Mouse (Mus musculus): Measurements from ENCODE around the gene Taf5.

- TF ChIP-seq POLR2A (IDR thresholded peaks at IDR 0.05; ENCODE audit: low read depth, low read length) (peak; percentile 70; the same call in 1 of the 2 replicates), CTCF (IDR thresholded peaks at IDR 0.05; ENCODE audit: extremely low read depth, insufficient read depth, insufficient read length, insufficient replicate concordance) (no peak)
These were observed 23.1 kb downstream of the Taf5 start, which contains the start of the genes Usmg5 and Pdcd11 for GRCm38 (mm10) chr19:47090550-47091156.

All from spleen, adult 2 months (tissue).